Mouse (Mus musculus) midbrain, postnatal 0 days (tissue): ENCODE data around the gene Pemt. TPM values are rescaled to one million over a fixed set of nuclear protein-coding genes. Genes with fewer than 3 reads are reported as not detected.

Source experiments
- ATAC-seq: fragments of 200-750 bp; cut with Nextera tagmentation; 2 replicates; pipeline ENCODE4 v1.8.0; 2017; ENCODE audit warnings: moderate number of reproducible peaks, mild to moderate bottlenecking, moderate TSS enrichment, moderate library complexity; ENCODE audit not compliant: low FRiP score
- DNase-seq: peaks from one replicate; pipeline ENCODE4 v3.0.0-alpha.2; 2015; ENCODE audit warnings: low spot score
- H3K27ac ChIP-seq: fragments of 300-500 bp; sonication (generic); 2 replicates; pipeline ENCODE4 v1.5.1; 2014; ENCODE audit warnings: low read depth, mild to moderate bottlenecking, low read length, mixed read lengths
- H3K27me3 ChIP-seq: fragments of 300-500 bp; sonication (generic); 2 replicates; pipeline ENCODE4 v1.6.1; 2014; ENCODE audit warnings: low read length, control low read depth, mixed read lengths; ENCODE audit not compliant: insufficient read depth
- H3K36me3 ChIP-seq: fragments of 300-500 bp; sonication (generic); 2 replicates; pipeline ENCODE4 v1.6.1; 2014; ENCODE audit warnings: low read length, control low read depth, mixed read lengths; ENCODE audit not compliant: insufficient read depth
- H3K4me1 ChIP-seq: fragments of 300-500 bp; sonication (generic); 2 replicates; pipeline ENCODE4 v1.6.1; 2014; ENCODE audit warnings: mild to moderate bottlenecking, control low read depth, antibody characterized with exemption, low read length, mixed read lengths; ENCODE audit not compliant: insufficient read depth
- H3K4me2 ChIP-seq: fragments of 300-500 bp; sonication (generic); 2 replicates; pipeline ENCODE4 v1.6.1; 2014; ENCODE audit warnings: low read depth, mild to moderate bottlenecking, low read length, mixed read lengths; ENCODE audit not compliant: poor library complexity, severe bottlenecking
- H3K4me3 ChIP-seq: fragments of 300-500 bp; sonication (generic); 2 replicates; pipeline ENCODE4 v1.5.1; 2014; ENCODE audit warnings: low read depth, mild to moderate bottlenecking, low read length, moderate library complexity
- H3K9ac ChIP-seq: fragments of 300-500 bp; sonication (generic); replicated peaks from 2 replicates; pipeline ENCODE4 v1.6.1; 2014; ENCODE audit warnings: mild to moderate bottlenecking, low read length, moderate library complexity, mixed read lengths; ENCODE audit not compliant: poor library complexity, severe bottlenecking
- H3K9me3 ChIP-seq: fragments of 300-500 bp; sonication (generic); 2 replicates; pipeline ENCODE4 v1.6.1; 2016; ENCODE audit warnings: low read length, control low read depth
- CTCF ChIP-seq: IDR thresholded peaks from 2 replicates; pipeline ENCODE4 v1.5.1; 2016; ENCODE audit warnings: antibody characterized with exemption, mild to moderate bottlenecking
- WGBS: fragments of 180-500 bp; shearing (Covaris S2); extraction: QIAGEN DNeasy Blood & Tissue Kit; methylation state at CpG from one replicate; pipeline ENCODE4 v1.1.7; 2014; 5-methylcytosine and 5-hydroxymethylcytosine counted together
- polyA plus RNA-seq: library from polyadenylated mRNA; unstranded; fragments of >200 nt; fragmentation: Nextera tagmentation; extraction: Ambion mirVana; gene quantifications from 2 replicates; pipeline ENCODE4 v1.2.1, GENCODE M21; 2015
- total RNA-seq: library from RNA; depleted of rRNA; stranded (reverse); fragments of >200 nt; gene quantifications from 2 replicates; pipeline ENCODE4 v1.2.3, GENCODE M21; 2014

Pemt gene
- total and polyA plus RNA-seq, 2 experiments from 2014 or later = 10.9 to 12.7 TPM

DNA sequence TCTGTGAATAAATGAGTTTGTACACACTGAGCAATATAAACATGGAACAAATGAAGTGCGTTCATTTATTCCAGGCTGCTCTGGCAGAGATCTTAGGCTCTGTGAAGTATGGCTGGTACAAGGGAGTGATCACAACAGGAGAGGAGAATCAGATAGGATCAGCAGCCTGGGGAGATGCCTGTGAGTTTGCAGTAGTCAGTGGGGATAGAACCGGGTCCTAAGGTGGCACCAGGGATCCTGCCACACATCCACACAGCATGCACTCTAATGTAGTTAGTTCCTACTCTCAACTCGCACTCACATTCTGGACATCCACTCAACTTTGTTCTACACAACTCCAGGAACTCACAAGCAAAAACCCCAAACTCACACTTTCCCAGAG lies 622 bp downstream of the Pemt start:
- DNase-seq (no peak), ATAC-seq (no peak)
- TF ChIP-seq CTCF = no peak
- no peaks in the 10 kb centered on the region for H3K4me1 ChIP-seq
- 0 out of 2 replicates have a peak overlapping the region, but pooled peaks have one; percentile 66 for H3K9ac ChIP-seq
- WGBS = 4% methylated on average over 3 of the region's 3 CpGs
- H3K36me3 ChIP-seq = no peaks in the 10 kb centered on the region
- H3K27ac ChIP-seq = no peak overlapping the region; the same call in 1 of the 2 replicates
- H3K4me3 ChIP-seq = peak overlapping the region; percentile 44
- no peaks in the 10 kb centered on the region for H3K27me3 ChIP-seq
- peak overlapping the region; percentile 42 for H3K4me2 ChIP-seq
- H3K9me3 ChIP-seq = no peaks in the 10 kb centered on the region

DNA sequence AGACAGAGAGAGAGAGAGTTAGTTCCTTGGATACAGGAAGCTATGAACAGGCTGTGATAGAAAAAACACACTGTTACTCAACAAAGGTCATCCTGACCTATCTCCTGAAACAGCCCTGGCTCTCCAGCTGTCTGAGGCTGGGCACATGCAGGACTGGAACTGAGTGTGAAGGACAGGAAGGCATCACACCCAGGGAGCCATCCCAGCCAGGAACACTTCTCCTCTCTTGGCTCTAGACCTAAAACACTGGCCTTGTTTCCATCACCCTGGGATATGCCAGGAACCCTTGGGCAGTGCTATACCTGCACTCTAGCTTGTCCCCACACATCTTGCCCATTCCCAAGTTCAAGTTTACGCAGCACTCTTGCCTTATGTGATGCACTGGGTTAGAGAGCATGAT lies 1.5 kb downstream of the Pemt start:
- H3K9me3 ChIP-seq = no peaks in the 10 kb centered on the region
- H3K27me3 ChIP-seq = no peaks in the 10 kb centered on the region
- H3K27ac ChIP-seq = no peak overlapping the region
- no peak for TF ChIP-seq CTCF
- H3K4me2 ChIP-seq = no peak overlapping the region
- no peak overlapping the region for H3K9ac ChIP-seq
- H3K4me1 ChIP-seq = no peaks in the 10 kb centered on the region
- DNase-seq = no peak
- no peak overlapping the region for H3K4me3 ChIP-seq
- no peak for ATAC-seq
- no peaks in the 10 kb centered on the region for H3K36me3 ChIP-seq
- 90% methylated on average over 1 of the region's 1 CpGs for WGBS

DNA sequence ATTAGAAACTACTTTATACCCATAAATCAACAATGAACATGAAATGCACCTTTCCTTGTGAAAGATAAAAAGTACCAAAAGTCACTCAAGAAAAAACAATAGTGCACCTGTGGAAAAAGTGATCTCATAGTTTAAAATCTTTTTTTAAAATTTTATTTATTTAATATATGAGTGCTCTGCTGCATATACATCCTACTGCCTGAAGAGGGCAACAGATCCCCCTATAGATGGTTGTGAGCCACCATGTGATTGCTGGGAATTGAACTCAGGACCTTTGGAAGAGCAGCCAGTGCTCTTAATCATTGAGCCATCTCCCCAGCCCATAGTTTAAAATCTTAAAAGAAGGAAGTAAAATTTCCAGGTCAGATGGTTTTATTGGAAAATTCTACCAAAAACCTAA lies 4.0 kb downstream of the Pemt start:
- H3K9me3 ChIP-seq = no peaks in the 10 kb centered on the region
- TF ChIP-seq CTCF = 0 out of 2 replicates have a peak, but pooled peaks have one; percentile 12
- ATAC-seq = no peak
- H3K4me3 ChIP-seq = no peak overlapping the region
- DNase-seq = no peak
- H3K9ac ChIP-seq = no peak overlapping the region
- H3K4me2 ChIP-seq = no peak overlapping the region
- H3K27me3 ChIP-seq = no peaks in the 10 kb centered on the region
- no peak overlapping the region for H3K27ac ChIP-seq
- no peaks in the 10 kb centered on the region for H3K36me3 ChIP-seq
- no peaks in the 10 kb centered on the region for H3K4me1 ChIP-seq

DNA sequence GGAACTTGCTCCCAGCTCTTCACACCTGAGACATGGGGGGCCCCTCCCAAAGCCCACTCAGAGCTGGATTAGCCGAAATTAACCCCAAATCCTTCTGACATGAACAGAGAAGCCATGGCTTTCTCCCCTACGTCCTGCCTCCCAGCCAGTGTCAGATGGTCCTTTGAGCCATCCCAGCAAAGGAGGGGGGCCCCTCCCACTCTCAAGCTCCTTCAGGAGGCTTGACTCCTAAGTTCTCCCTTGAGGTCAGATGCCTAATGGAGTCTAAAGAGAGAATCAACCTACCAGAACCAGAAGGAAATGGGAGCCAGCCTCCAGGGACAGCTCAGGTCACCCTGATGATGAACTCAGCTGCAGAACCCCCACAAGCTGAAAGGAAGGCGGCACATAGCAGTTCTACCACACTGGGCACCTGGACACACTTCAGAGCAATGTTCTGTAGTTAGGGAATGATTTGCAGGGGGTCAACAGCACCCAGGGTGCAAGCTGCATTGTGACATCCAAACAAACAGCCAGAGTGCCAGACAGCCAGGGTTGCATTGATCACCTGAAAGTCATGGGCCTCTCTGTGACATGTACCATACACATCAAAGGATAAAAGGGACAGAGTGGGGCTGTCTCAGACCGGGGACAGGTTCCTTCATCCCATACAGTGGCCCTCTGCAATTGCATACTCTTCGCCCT lies 9.6 kb downstream of the Pemt start:
- TF ChIP-seq CTCF = no peak
- 0 out of 2 replicates have a peak overlapping the region, but pooled peaks have one; percentile 4 for H3K9ac ChIP-seq

DNA sequence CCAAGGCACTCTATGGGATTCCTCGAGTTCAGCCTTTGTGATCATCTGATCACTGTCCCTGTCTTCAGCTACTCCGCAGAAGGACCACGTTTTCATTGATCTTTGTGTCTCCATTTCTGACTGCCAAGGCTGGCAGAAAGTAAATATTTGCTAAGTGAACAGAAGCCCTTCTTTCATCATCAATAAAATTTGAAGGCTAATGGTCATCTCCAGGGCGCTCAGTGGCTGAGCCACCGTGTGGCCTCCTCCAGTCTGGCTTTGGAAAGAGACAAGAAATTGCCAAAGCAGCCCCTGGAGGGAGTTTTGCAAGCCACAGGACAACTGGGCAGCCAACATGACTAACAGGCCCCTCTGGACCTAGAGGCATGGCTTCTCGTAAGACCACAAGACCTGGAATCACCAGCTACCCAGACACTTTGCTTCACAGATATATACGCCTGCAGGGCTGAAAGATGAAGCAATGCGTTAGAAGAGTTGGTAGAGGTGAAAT lies 11.3 kb downstream of the Pemt start:
- no peak overlapping the region for H3K4me2 ChIP-seq
- no peaks in the 10 kb centered on the region for H3K4me1 ChIP-seq
- TF ChIP-seq CTCF = no peak
- H3K9me3 ChIP-seq = no peaks in the 10 kb centered on the region
- DNase-seq (no peak), ATAC-seq (no peak)
- no peak overlapping the region for H3K4me3 ChIP-seq
- H3K27me3 ChIP-seq = no peaks in the 10 kb centered on the region
- H3K27ac ChIP-seq = no peak overlapping the region
- H3K9ac ChIP-seq = no peak overlapping the region
- no peaks in the 10 kb centered on the region for H3K36me3 ChIP-seq
- 86% methylated on average over 8 of the region's 8 CpGs for WGBS

More for the DNA sequence above, 9.6 kb downstream of the Pemt start:
- no peak for DNase-seq
- H3K27me3 ChIP-seq = no peaks in the 10 kb centered on the region
- no peaks in the 10 kb centered on the region for H3K36me3 ChIP-seq
- H3K4me2 ChIP-seq = no peak overlapping the region
- no peak for ATAC-seq
- WGBS = 77% methylated on average over 5 of the region's 5 CpGs
- no peaks in the 10 kb centered on the region for H3K4me1 ChIP-seq
- H3K4me3 ChIP-seq = no peak overlapping the region
- no peak overlapping the region for H3K27ac ChIP-seq
- no peaks in the 10 kb centered on the region for H3K9me3 ChIP-seq

DNA sequence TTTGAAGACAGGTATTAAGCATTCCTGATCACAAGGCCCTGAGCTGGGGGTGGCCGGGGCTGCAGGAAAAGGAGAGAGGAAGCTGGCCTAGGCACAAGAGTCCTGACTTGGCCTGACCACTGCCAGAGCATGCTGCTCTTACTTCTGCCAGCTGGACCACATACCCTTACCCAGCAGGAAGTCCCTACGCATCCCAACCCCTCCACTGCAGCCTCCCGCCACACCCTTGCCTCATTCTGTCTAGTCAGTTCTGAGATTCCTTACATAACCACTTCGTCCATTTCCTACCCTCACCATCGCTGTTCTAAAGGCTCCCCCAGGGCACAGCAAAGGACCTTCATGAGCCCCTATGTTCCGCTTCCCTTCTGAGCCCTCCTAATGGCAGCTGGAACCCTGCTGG lies 12.0 kb downstream of the Pemt start:
- no peaks in the 10 kb centered on the region for H3K36me3 ChIP-seq
- H3K9ac ChIP-seq = no peak overlapping the region
- H3K4me2 ChIP-seq = no peak overlapping the region
- TF ChIP-seq CTCF = no peak
- no peak for ATAC-seq
- no peaks in the 10 kb centered on the region for H3K4me1 ChIP-seq
- DNase-seq = no peak
- no peak overlapping the region for H3K4me3 ChIP-seq
- H3K27me3 ChIP-seq = no peaks in the 10 kb centered on the region
- H3K9me3 ChIP-seq = no peaks in the 10 kb centered on the region
- 61% methylated on average over 6 of the region's 6 CpGs for whole genome bisulfite sequencing
- H3K27ac ChIP-seq = no peak overlapping the region
